Mouse (Mus musculus) kidney, postnatal 25 days (tissue): ENCODE results near the gene Gm5726.
"Not testable (repeated sequence)": the region's sequence is repeated elsewhere in the genome, so short reads cannot be mapped to it uniquely, and the experiment has no call there.

Experiments used
- DNase-seq, 2 experiments: peaks; one replicate each; pipeline ENCODE4 v3.0.0; 2021; ENCODE audit warnings: mixed read lengths in 2 of 2

Gm5726 gene

DNA sequence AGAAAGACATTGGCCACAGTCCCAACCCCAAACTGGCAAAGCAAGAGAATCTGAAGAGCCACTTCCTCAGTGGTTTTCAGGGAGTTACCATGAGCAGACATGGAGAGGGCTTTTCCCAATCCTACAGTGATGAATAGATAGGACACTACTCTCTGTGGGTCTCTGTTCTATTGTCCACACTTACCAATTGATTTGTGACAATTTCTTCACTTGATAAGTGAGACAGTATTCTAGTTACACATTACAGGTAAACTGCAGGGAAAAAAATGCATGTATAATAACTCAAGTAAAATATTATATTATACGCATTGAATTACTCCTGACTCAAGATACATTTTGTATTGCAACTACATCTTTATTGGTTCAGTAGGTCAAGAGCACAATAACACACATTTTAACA is at the start of gene Gm5726:
Gm5726 (minus strand) TSS at position 101 of the 400 bp plus-strand sequence.
- DNase-seq = not testable (repeated sequence)

DNA sequence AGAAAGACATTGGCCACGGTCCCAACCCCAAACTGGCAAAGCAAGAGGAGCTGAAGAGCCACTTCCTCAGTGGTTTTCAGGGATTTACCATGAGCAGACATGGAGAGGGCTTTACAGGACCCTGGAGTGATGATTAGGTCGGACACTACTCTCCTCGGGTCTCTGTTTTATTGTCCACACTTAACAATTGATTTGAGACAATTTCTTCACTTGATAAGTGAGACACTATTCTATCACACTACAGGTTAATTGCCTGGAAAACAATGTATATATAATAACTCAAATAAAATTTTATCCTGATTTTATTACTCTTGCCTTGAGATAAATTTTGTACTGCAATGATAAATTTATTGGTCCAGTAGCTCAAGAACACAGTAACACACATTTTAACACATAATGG is 30.6 kb upstream of the Gm5726 start, which contains the start of gene Gm4141:
Gm4141 (minus strand) TSS at position 101 of the 400 bp plus-strand sequence.
- DNase-seq = not testable (repeated sequence)

DNA sequence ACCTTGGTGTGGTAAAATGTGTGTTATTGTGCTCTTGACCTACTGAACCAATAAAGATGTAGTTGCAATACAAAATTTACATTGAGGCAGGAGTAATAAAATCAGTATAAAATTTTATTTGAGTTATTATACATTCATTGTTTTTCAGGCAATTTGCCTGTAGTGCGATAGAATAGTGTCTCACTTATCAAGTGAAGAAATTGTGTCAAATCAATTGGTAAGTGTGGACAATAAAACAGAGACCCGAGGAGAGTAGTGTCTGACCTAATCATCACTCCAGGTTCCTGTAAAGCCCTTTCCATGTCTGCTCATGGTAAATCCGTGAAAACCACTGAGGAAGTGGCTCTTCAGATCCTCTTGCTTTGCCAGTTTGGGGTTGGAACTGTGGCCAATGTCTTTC is 12.0 kb downstream of the Gm5726 start, which contains the start of gene Vmn1r104:
Vmn1r104 (plus strand) TSS at position 301 of the 400 bp plus-strand sequence.
- DNase-seq = not testable (repeated sequence)

DNA sequence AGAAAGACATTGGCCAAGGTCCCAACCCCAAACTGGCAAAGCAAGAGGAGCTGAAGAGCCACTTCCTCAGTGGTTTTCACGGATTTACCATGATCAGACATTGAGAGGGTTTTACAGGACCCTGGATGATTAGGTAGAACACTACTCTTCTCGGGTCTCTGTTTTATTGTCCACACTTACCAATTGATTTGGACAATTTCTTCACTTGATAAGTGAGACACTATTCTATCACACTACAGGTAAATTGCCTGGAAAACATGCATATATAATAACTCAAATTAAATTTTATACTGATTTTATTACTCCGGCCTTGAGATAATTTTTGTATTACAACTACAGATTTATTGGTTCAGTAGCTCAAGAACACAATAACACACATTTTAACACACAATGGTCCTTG is 35.1 kb downstream of the Gm5726 start, which contains the start of gene Vmn1r103:
Vmn1r103 (minus strand) TSS at position 101 of the 400 bp plus-strand sequence.
- DNase-seq = not testable (repeated sequence)
